In genomic region chr5:24474723-24475261, GRCm38 (mm10) we compare ENCODE assay signal across 8 mouse cellular contexts. TPM values are rescaled to one million over a fixed set of nuclear protein-coding genes. Genes with fewer than 3 reads are reported as not detected.
DNase-seq lines count a peak whose midpoint lies in the region; ATAC-seq lines count a peak whose summit lies in the region.

No protein-coding gene starts in this region.

- H3K4me3 ChIP-seq in intestine, embryonic 14.5 days (ENCODE audit: low read depth, low read length): peak overlapping the region; percentile 33
- peak overlapping the region; percentile 34 for H3K4me3 ChIP-seq in neural tube, embryonic 11.5 days (ENCODE audit: low read depth, low read length)

- no peak for ATAC-seq in cerebellum, adult (ENCODE audit: insufficient number of reproducible peaks, low FRiP score, low TSS enrichment)
- ATAC-seq in intestine, embryonic 14.5 days (replicated peaks; ENCODE audit: low FRiP score, low TSS enrichment, low read depth): peak; percentile 22
- ATAC-seq in neural tube, embryonic 11.5 days (ENCODE audit: insufficient read depth, low FRiP score, low TSS enrichment): no peak

- intact Hi-C loops in gastrocnemius, postnatal 14 days (cut with DNase I; ENCODE audit: low total_unique reads): loop anchor here (5.0 kb wide), 1 partner anchor 57 kb away; no protein-coding TSS in a partner anchor

- WGBS in intestine, embryonic 14.5 days: 2% methylated on average over 66 of the region's 67 CpGs
- 2% methylated on average over 67 of the region's 67 CpGs for WGBS in neural tube, embryonic 11.5 days

- H3K9me3 ChIP-seq in intestine, embryonic 14.5 days (ENCODE audit: control insufficient read depth, low read length): no peaks in the 10 kb centered on the region
- no peaks in the 10 kb centered on the region for H3K9me3 ChIP-seq in neural tube, embryonic 11.5 days (ENCODE audit: control insufficient read depth, low read length)

- H3K4me2 ChIP-seq in intestine, embryonic 14.5 days (ENCODE audit: low read length): peak overlapping the region; percentile 65
- peak overlapping the region; percentile 41 for H3K4me2 ChIP-seq in neural tube, embryonic 11.5 days (ENCODE audit: low read depth)

- H3K9ac ChIP-seq in intestine, embryonic 14.5 days (ENCODE audit: low read length): peak overlapping the region; percentile 31; the same call in 1 of the 2 replicates
- H3K9ac ChIP-seq in neural tube, embryonic 11.5 days (ENCODE audit: low read length): peak overlapping the region; percentile 19; the same call in 1 of the 2 replicates

- H3K4me1 ChIP-seq in intestine, embryonic 14.5 days (replicated peaks; ENCODE audit: control insufficient read depth, insufficient read depth, low read length): peaks cover 38% of the 10 kb centered on the region
- peaks cover 17% of the 10 kb centered on the region for H3K4me1 ChIP-seq in neural tube, embryonic 11.5 days (ENCODE audit: control insufficient read depth, insufficient read depth, low read length)

- H3K27ac ChIP-seq in intestine, embryonic 14.5 days (ENCODE audit: low read depth): no peak overlapping the region; the same call in 1 of the 2 replicates
- H3K27ac ChIP-seq in neural tube, embryonic 11.5 days (ENCODE audit: low read depth, low read length): no peak overlapping the region

- peaks cover 41% of the 10 kb centered on the region for H3K36me3 ChIP-seq in intestine, embryonic 14.5 days (ENCODE audit: control insufficient read depth, insufficient read depth, low read length)
- peaks cover 5% of the 10 kb centered on the region for H3K36me3 ChIP-seq in neural tube, embryonic 11.5 days (ENCODE audit: control insufficient read depth, insufficient read depth, low read length)

- peak; percentile 53 to 60 for DNase-seq in cerebellum, postnatal 10 days
- DNase-seq in adrenal gland, adult 8-10 months: peak; percentile 42
- DNase-seq in gastrocnemius, postnatal 14 days: peak; percentile 55
- DNase-seq in intestine, embryonic 14.5 days (ENCODE audit: low spot score): peak; percentile 80
- peak; percentile 39 for DNase-seq in liver
- DNase-seq in neural tube, embryonic 11.5 days (ENCODE audit: low spot score): peak; percentile 57
- peak; percentile 31 for DNase-seq in thymus, postnatal 0 days (ENCODE audit: low spot score)

- H3K27me3 ChIP-seq in intestine, embryonic 14.5 days (replicated peaks; ENCODE audit: control insufficient read depth, insufficient read depth, low read length): peaks cover 6% of the 10 kb centered on the region; the same call in 1 of the 2 replicates
- H3K27me3 ChIP-seq in neural tube, embryonic 11.5 days (ENCODE audit: control insufficient read depth, insufficient read depth, low read length): peaks cover 31% of the 10 kb centered on the region

RNA-seq across cellular contexts. Expression of gene Agap3, which starts 22.8 kb away (rescaled TPM):
- total RNA-seq in adrenal gland, adult 8-10 months (2022): 100 to 1,000 TPM in 2 of 4 experiments, 10 to 100 TPM in 2; 86.3 to 117 (median 102) TPM
- total RNA-seq in gastrocnemius, postnatal 14 days (2021): 10 to 100 TPM; 44.7 to 49.8 TPM
- 22.0 and 22.9 TPM in 2 replicates for polyA plus RNA-seq in intestine, embryonic 14.5 days (2014; fragmentation: Nextera tagmentation; extraction: Ambion mirVana)
- 61.0 and 72.0 TPM in 2 replicates for polyA plus RNA-seq in neural tube, embryonic 11.5 days (2014; fragmentation: Nextera tagmentation; extraction: Ambion mirVana)
- polyA plus RNA-seq in thymus, postnatal 0 days (2015; fragmentation: Nextera tagmentation; extraction: Ambion mirVana): 24.5 and 26.9 TPM in 2 replicates

RNA-seq across cellular contexts. Expression of gene Tmub1, which starts 27.1 kb away (rescaled TPM):
- total RNA-seq in adrenal gland, adult 8-10 months (2022): 10 to 100 TPM; 17.0 to 19.6 (median 17.7) TPM
- 10 to 100 TPM; 11.4 to 13.7 TPM for total RNA-seq in gastrocnemius, postnatal 14 days (2021)
- 22.7 and 22.9 TPM in 2 replicates for polyA plus RNA-seq in intestine, embryonic 14.5 days (2014; fragmentation: Nextera tagmentation; extraction: Ambion mirVana)
- polyA plus RNA-seq in neural tube, embryonic 11.5 days (2014; fragmentation: Nextera tagmentation; extraction: Ambion mirVana): 31.5 and 33.1 TPM in 2 replicates
- 33.7 and 35.4 TPM in 2 replicates for polyA plus RNA-seq in thymus, postnatal 0 days (2015; fragmentation: Nextera tagmentation; extraction: Ambion mirVana)

RNA-seq across cellular contexts. Expression of gene Fastk, which starts 29.7 kb away (rescaled TPM):
- total RNA-seq in adrenal gland, adult 8-10 months (2022): 100 to 1,000 TPM in 2 of 4 experiments, 10 to 100 TPM in 2; 96.8 to 117 (median 102) TPM
- total RNA-seq in gastrocnemius, postnatal 14 days (2021): 100 to 1,000 TPM; 132 to 146 TPM
- polyA plus RNA-seq in intestine, embryonic 14.5 days (2014; fragmentation: Nextera tagmentation; extraction: Ambion mirVana): 105 and 107 TPM in 2 replicates
- polyA plus RNA-seq in neural tube, embryonic 11.5 days (2014; fragmentation: Nextera tagmentation; extraction: Ambion mirVana): 89.7 and 93.7 TPM in 2 replicates
- polyA plus RNA-seq in thymus, postnatal 0 days (2015; fragmentation: Nextera tagmentation; extraction: Ambion mirVana): 86.0 and 88.5 TPM in 2 replicates

RNA-seq across cellular contexts. Expression of gene Slc4a2, which starts 51.2 kb away (rescaled TPM):
- total RNA-seq in adrenal gland, adult 8-10 months (2022): 10 to 100 TPM; 53.0 to 84.3 (median 65.6) TPM
- 10 to 100 TPM; 21.7 to 22.8 TPM for total RNA-seq in gastrocnemius, postnatal 14 days (2021)
- polyA plus RNA-seq in intestine, embryonic 14.5 days (2014; fragmentation: Nextera tagmentation; extraction: Ambion mirVana): 32.7 and 35.7 TPM in 2 replicates
- polyA plus RNA-seq in neural tube, embryonic 11.5 days (2014; fragmentation: Nextera tagmentation; extraction: Ambion mirVana): 18.0 and 18.1 TPM in 2 replicates
- 23.2 and 26.6 TPM in 2 replicates for polyA plus RNA-seq in thymus, postnatal 0 days (2015; fragmentation: Nextera tagmentation; extraction: Ambion mirVana)

RNA-seq across cellular contexts. Expression of gene Cdk5, which starts 51.5 kb away (rescaled TPM):
- total RNA-seq in adrenal gland, adult 8-10 months (2022): 10 to 100 TPM; 43.2 to 66.8 (median 56.2) TPM
- total RNA-seq in gastrocnemius, postnatal 14 days (2021): 10 to 100 TPM; 12.4 to 13.4 TPM
- polyA plus RNA-seq in intestine, embryonic 14.5 days (2014; fragmentation: Nextera tagmentation; extraction: Ambion mirVana): 41.2 and 47.4 TPM in 2 replicates
- polyA plus RNA-seq in neural tube, embryonic 11.5 days (2014; fragmentation: Nextera tagmentation; extraction: Ambion mirVana): 59.1 and 64.9 TPM in 2 replicates
- polyA plus RNA-seq in thymus, postnatal 0 days (2015; fragmentation: Nextera tagmentation; extraction: Ambion mirVana): 31.4 and 35.1 TPM in 2 replicates
